Mouse (Mus musculus): ENCODE data around the gene Tcp10c.
A peak's percentile ranks its signal among the peaks of the same experiment; 100 is the strongest.
"Not testable (repeated sequence)": the region's sequence is repeated elsewhere in the genome, so short reads cannot be mapped to it uniquely, and the experiment has no call there.

Gene Tcp10c

GRCm38 (mm10) chr17:13363773-13364172 lies 9.4 kb downstream of the Tcp10c start:
- H3K4me1 ChIP-seq (replicated peaks; ENCODE audit: low read depth, low read length); H3K27me3 ChIP-seq (ENCODE audit: insufficient read depth, low read length); H3K9me3 ChIP-seq (ENCODE audit: low read length); H3K4me3 ChIP-seq (replicated peaks; ENCODE audit: low read length); H3K36me3 ChIP-seq (ENCODE audit: insufficient read depth, low read length): not testable (repeated sequence)

DNA sequence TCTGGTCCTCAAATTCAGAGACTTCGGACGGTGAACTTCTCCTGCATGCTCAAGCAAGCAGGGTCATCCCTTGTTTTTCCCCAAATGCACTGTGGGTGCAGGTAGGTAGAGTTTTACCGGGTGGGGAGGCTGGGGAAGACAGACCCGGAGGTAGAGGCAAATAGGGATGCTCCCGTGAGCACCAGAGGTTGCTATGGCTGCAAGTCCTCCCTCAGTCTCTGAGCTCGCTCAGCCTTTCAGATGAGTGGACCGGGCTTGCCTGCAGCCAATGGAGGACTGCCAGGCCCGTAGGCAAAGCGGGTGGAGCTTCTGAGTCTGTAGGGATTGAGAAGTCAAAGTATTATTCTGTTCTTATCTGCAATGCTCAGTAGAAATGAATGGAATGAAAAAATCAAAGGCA lies 9.8 kb downstream of the Tcp10c start:
- not testable (repeated sequence) for H3K36me3 ChIP-seq (ENCODE audit: insufficient read depth, low read length); H3K4me1 ChIP-seq (replicated peaks; ENCODE audit: low read depth, low read length); H3K4me3 ChIP-seq (replicated peaks; ENCODE audit: low read length); H3K9me3 ChIP-seq (ENCODE audit: low read length); H3K27me3 ChIP-seq (ENCODE audit: insufficient read depth, low read length)

GRCm38 (mm10) chr17:13367181-13367580 lies 12.8 kb downstream of the Tcp10c start:
- not testable (repeated sequence) for H3K4me1 ChIP-seq (replicated peaks; ENCODE audit: low read depth, low read length); H3K36me3 ChIP-seq (ENCODE audit: insufficient read depth, low read length); H3K9me3 ChIP-seq (ENCODE audit: low read length); H3K4me3 ChIP-seq (replicated peaks; ENCODE audit: low read length); H3K27me3 ChIP-seq (ENCODE audit: insufficient read depth, low read length)

- H3K4me1 ChIP-seq (replicated peaks; ENCODE audit: low read depth, low read length); H3K27me3 ChIP-seq (ENCODE audit: insufficient read depth, low read length); H3K36me3 ChIP-seq (ENCODE audit: insufficient read depth, low read length); H3K4me3 ChIP-seq (replicated peaks; ENCODE audit: low read length); H3K9me3 ChIP-seq (ENCODE audit: low read length): not testable (repeated sequence)
Observed at GRCm38 (mm10) chr17:13368658-13369057, 14.3 kb downstream of the Tcp10c start.

GRCm38 (mm10) chr17:13370746-13371145 lies 16.4 kb downstream of the Tcp10c start:
- not testable (repeated sequence) for H3K36me3 ChIP-seq (ENCODE audit: insufficient read depth, low read length); H3K4me1 ChIP-seq (replicated peaks; ENCODE audit: low read depth, low read length); H3K9me3 ChIP-seq (ENCODE audit: low read length); H3K4me3 ChIP-seq (replicated peaks; ENCODE audit: low read length); H3K27me3 ChIP-seq (ENCODE audit: insufficient read depth, low read length)

DNA sequence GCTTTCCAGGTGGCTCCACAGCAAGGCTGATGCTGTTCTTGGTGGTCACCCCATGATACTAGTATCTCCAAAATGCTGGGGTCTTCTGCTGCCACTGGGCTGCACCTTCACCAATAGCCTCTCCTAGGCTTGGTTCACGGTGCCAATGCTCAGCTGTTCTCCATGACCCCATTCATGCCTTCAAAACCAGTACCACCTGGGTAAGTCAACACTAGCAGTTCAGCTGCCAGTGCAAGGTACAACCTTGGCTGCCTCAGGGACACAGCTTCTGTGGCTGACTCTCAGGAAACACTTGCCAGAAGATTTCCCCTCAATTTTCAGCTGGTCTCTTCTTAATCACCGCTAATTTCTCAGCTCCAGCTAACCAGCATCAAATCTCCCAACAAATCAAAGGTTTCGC lies 24.0 kb downstream of the Tcp10c start:
- not testable (repeated sequence) for H3K27me3 ChIP-seq (ENCODE audit: insufficient read depth, low read length); H3K9me3 ChIP-seq (ENCODE audit: low read length); H3K4me3 ChIP-seq (replicated peaks; ENCODE audit: low read length); H3K36me3 ChIP-seq (ENCODE audit: insufficient read depth, low read length); H3K4me1 ChIP-seq (replicated peaks; ENCODE audit: low read depth, low read length)

GRCm38 (mm10) chr17:13379951-13380615 lies 25.7 kb downstream of the Tcp10c start:
- not testable (repeated sequence) for H3K4me1 ChIP-seq (replicated peaks; ENCODE audit: low read depth, low read length); H3K4me3 ChIP-seq (replicated peaks; ENCODE audit: low read length); H3K36me3 ChIP-seq (ENCODE audit: insufficient read depth, low read length); H3K27me3 ChIP-seq (ENCODE audit: insufficient read depth, low read length); H3K9me3 ChIP-seq (ENCODE audit: low read length)
- peak; percentile 13; the same call in 1 of the 2 replicates for TF ChIP-seq NANOG (IDR thresholded peaks at IDR 0.05; ENCODE audit: borderline replicate concordance, low read length)

DNA sequence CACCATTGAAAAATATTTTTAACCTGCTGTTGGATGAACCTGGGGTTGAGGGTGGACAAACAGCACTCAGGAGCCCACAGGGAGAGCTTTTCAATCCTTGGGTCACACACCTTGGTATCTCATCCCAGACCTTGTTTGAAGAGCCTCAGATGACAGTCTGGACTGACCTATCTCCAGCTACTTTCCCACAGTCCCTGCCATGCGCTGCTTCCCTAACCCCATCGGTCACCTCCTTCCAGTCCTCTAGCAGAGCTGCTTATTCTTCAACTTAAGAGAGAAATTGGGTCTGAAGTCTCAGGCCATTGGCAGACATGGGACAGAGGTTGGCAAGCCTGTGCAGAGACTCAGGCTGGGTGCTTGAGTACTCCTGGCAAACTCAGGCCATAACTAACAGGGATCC lies 26.9 kb downstream of the Tcp10c start:
- H3K4me3 ChIP-seq (replicated peaks; ENCODE audit: low read length); H3K27me3 ChIP-seq (ENCODE audit: insufficient read depth, low read length); H3K9me3 ChIP-seq (ENCODE audit: low read length); H3K36me3 ChIP-seq (ENCODE audit: insufficient read depth, low read length); H3K4me1 ChIP-seq (replicated peaks; ENCODE audit: low read depth, low read length): not testable (repeated sequence)

GRCm38 (mm10) chr17:13391020-13391419 lies 36.6 kb downstream of the Tcp10c start:
- not testable (repeated sequence) for H3K9me3 ChIP-seq (ENCODE audit: low read length); H3K4me1 ChIP-seq (replicated peaks; ENCODE audit: low read depth, low read length); H3K36me3 ChIP-seq (ENCODE audit: insufficient read depth, low read length); H3K27me3 ChIP-seq (ENCODE audit: insufficient read depth, low read length); H3K4me3 ChIP-seq (replicated peaks; ENCODE audit: low read length)

- not testable (repeated sequence) for H3K27me3 ChIP-seq (ENCODE audit: insufficient read depth, low read length); H3K9me3 ChIP-seq (ENCODE audit: low read length); H3K36me3 ChIP-seq (ENCODE audit: insufficient read depth, low read length); H3K4me1 ChIP-seq (replicated peaks; ENCODE audit: low read depth, low read length); H3K4me3 ChIP-seq (replicated peaks; ENCODE audit: low read length)
Observed at GRCm38 (mm10) chr17:13399961-13400360, 45.6 kb downstream of the Tcp10c start.

DNA sequence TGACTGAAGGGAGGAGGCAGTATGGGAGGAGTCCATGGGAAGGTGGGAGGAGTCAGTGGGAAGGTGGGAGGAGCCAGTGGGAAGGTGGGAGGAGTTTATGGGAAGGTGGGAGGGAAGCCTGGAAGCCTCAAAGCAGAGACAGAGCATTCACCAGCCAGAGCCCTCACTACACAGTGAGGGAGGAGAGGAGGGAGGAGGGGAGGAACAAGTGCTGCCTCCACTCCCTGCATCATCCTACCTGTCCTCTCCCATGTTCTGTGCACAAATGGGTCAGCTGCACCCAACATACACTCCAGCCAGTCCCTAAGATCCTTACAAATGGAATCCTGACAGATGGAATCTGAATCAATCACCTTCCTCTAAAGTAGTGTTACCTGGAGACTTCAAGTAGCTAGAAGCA lies 47.7 kb downstream of the Tcp10c start:
- H3K9me3 ChIP-seq (ENCODE audit: low read length); H3K27me3 ChIP-seq (ENCODE audit: insufficient read depth, low read length); H3K4me3 ChIP-seq (replicated peaks; ENCODE audit: low read length); H3K36me3 ChIP-seq (ENCODE audit: insufficient read depth, low read length); H3K4me1 ChIP-seq (replicated peaks; ENCODE audit: low read depth, low read length): not testable (repeated sequence)

DNA sequence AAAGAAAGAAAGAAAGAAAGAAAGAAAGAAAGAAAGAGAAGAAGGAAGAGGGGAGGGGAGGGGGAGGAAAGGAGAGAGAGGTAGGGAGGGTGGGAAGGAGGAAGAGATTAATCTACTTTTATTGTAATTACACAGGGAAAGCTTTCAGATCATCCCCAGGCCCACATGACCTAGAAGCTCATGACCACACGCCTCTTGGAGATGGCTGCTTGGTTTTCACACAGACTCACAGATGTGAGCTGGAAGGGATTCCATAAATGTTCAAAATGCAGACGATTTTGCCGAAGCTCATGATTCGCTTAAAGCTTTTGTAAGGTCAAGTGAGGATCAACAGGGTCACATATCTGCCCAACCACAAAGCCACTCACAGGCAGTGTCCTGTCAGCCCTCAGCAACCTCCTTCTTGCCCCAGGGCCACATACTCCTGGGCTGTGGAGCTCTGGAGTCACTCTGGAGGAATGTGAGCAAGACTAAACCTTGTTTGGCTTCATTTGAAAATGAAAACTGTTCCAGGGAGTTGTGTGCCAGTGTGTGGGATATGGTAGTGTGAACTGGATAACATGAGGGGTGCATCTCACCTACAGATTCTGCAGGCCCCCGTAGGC lies 49.3 kb downstream of the Tcp10c start:
- not testable (repeated sequence) for H3K36me3 ChIP-seq (ENCODE audit: insufficient read depth, low read length); H3K4me1 ChIP-seq (replicated peaks; ENCODE audit: low read depth, low read length); H3K9me3 ChIP-seq (ENCODE audit: low read length); H3K27me3 ChIP-seq (ENCODE audit: insufficient read depth, low read length); H3K4me3 ChIP-seq (replicated peaks; ENCODE audit: low read length)

GRCm38 (mm10) chr17:13406023-13406422 lies 51.7 kb downstream of the Tcp10c start:
- H3K9me3 ChIP-seq (ENCODE audit: low read length); H3K4me1 ChIP-seq (replicated peaks; ENCODE audit: low read depth, low read length); H3K27me3 ChIP-seq (ENCODE audit: insufficient read depth, low read length); H3K36me3 ChIP-seq (ENCODE audit: insufficient read depth, low read length); H3K4me3 ChIP-seq (replicated peaks; ENCODE audit: low read length): not testable (repeated sequence)

DNA sequence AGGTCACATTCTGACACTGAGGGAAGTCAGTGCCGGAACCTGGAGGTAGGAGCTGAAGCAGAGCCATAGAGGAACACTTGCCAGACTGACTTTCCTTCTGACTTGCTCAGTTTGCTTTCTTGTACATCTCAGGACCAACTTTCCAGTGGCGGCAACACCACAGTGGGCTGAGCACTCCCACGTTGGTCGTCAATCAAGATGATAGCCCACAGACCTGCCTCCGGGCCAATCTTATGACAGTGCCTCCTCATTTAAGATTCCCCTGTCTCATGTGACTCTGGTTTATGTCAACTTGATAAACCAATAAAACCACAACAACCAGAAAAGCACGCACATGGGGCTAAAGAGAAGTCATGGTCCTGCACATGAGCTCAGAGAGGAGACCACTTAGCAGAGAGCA lies 52.3 kb downstream of the Tcp10c start:
- not testable (repeated sequence) for H3K4me3 ChIP-seq (replicated peaks; ENCODE audit: low read length); H3K9me3 ChIP-seq (ENCODE audit: low read length); H3K27me3 ChIP-seq (ENCODE audit: insufficient read depth, low read length); H3K4me1 ChIP-seq (replicated peaks; ENCODE audit: low read depth, low read length); H3K36me3 ChIP-seq (ENCODE audit: insufficient read depth, low read length)
